Mouse (Mus musculus): ENCODE results near the gene Slc25a47. TPM values are rescaled to one million over a fixed set of nuclear protein-coding genes. Genes with fewer than 3 reads are reported as not detected.
A peak's percentile ranks its signal among the peaks of the same experiment; 100 is the strongest.

Gene Slc25a47
- polyA plus RNA-seq, 1 experiment, result 1.2 TPM

- no peaks in the 10 kb centered on the region for H3K9me3 ChIP-seq
- H3K4me1 ChIP-seq, result peaks cover 41% of the 10 kb centered on the region
- H3K4me3 ChIP-seq (replicated peaks), result no peak overlapping the region
- peaks cover 54% of the 10 kb centered on the region for H3K36me3 ChIP-seq (replicated peaks; ENCODE audit: low read length)
- no peak for TF ChIP-seq GATA1 (IDR thresholded peaks at IDR 0.05; ENCODE audit: borderline replicate concordance, low read length)
- TF ChIP-seq FLI1 (IDR thresholded peaks at IDR 0.05; ENCODE audit: low read length), result no peak
- no peaks in the 10 kb centered on the region for H3K27me3 ChIP-seq (replicated peaks)
These were observed 65.5 kb downstream of the Slc25a47 start for GRCm38 (mm10) chr12:108901346-108901745.

- H3K4me3 ChIP-seq (replicated peaks), result peak overlapping the region; percentile 8
- peaks cover 30% of the 10 kb centered on the region for H3K4me1 ChIP-seq
- no peaks in the 10 kb centered on the region for H3K27me3 ChIP-seq (replicated peaks)
- no peaks in the 10 kb centered on the region for H3K9me3 ChIP-seq
- TF ChIP-seq FLI1 (IDR thresholded peaks at IDR 0.05; ENCODE audit: low read length), result no peak
- no peak for TF ChIP-seq GATA1 (IDR thresholded peaks at IDR 0.05; ENCODE audit: borderline replicate concordance, low read length)
- peaks cover 49% of the 10 kb centered on the region for H3K36me3 ChIP-seq (replicated peaks; ENCODE audit: low read length)
These were observed 67.1 kb downstream of the Slc25a47 start for GRCm38 (mm10) chr12:108902940-108903339.

- peaks cover 46% of the 10 kb centered on the region for H3K36me3 ChIP-seq (replicated peaks; ENCODE audit: low read length)
These were observed 67.9 kb downstream of the Slc25a47 start for GRCm38 (mm10) chr12:108903600-108904275.

GRCm38 (mm10) chr12:108904276-108904653 lies 68.4 kb downstream of the Slc25a47 start:
- H3K9me3 ChIP-seq, result no peaks in the 10 kb centered on the region
- peaks cover 31% of the 10 kb centered on the region for H3K4me1 ChIP-seq
- H3K4me3 ChIP-seq (replicated peaks), result no peak overlapping the region
- peaks cover 43% of the 10 kb centered on the region for H3K36me3 ChIP-seq (replicated peaks; ENCODE audit: low read length)
- TF ChIP-seq FLI1 (IDR thresholded peaks at IDR 0.05; ENCODE audit: low read length), result no peak
- TF ChIP-seq GATA1 (IDR thresholded peaks at IDR 0.05; ENCODE audit: borderline replicate concordance, low read length), result no peak
- no peaks in the 10 kb centered on the region for H3K27me3 ChIP-seq (replicated peaks)

More at GRCm38 (mm10) chr12:108903600-108904275, 67.9 kb downstream of the Slc25a47 start:
- Histone ChIP-seq H3K9me3 (no peaks in the 10 kb centered on the region), H3K4me1 (peaks cover 31% of the 10 kb centered on the region), H3K27me3 (replicated peaks) (no peaks in the 10 kb centered on the region), H3K4me3 (replicated peaks) (no peak overlapping the region)
- no peak for TF ChIP-seq GATA1 (IDR thresholded peaks at IDR 0.05; ENCODE audit: borderline replicate concordance, low read length)
- TF ChIP-seq FLI1 (IDR thresholded peaks at IDR 0.05; ENCODE audit: low read length), result no peak

GRCm38 (mm10) chr12:108905620-108906302 lies 69.9 kb downstream of the Slc25a47 start:
- peaks cover 31% of the 10 kb centered on the region for H3K36me3 ChIP-seq (replicated peaks; ENCODE audit: low read length)
- no peaks in the 10 kb centered on the region for H3K27me3 ChIP-seq (replicated peaks)
- no peak overlapping the region for H3K4me3 ChIP-seq (replicated peaks)
- H3K4me1 ChIP-seq, result peaks cover 27% of the 10 kb centered on the region
- TF ChIP-seq FLI1 (IDR thresholded peaks at IDR 0.05; ENCODE audit: low read length) (no peak), GATA1 (IDR thresholded peaks at IDR 0.05; ENCODE audit: borderline replicate concordance, low read length) (no peak)
- no peaks in the 10 kb centered on the region for H3K9me3 ChIP-seq

GRCm38 (mm10) chr12:108906398-108906797 lies 70.6 kb downstream of the Slc25a47 start:
- TF ChIP-seq FLI1 (IDR thresholded peaks at IDR 0.05; ENCODE audit: low read length) (no peak), GATA1 (IDR thresholded peaks at IDR 0.05; ENCODE audit: borderline replicate concordance, low read length) (no peak)
- Histone ChIP-seq H3K9me3 (no peaks in the 10 kb centered on the region), H3K36me3 (replicated peaks; ENCODE audit: low read length) (peaks cover 29% of the 10 kb centered on the region), H3K4me1 (peaks cover 24% of the 10 kb centered on the region), H3K4me3 (replicated peaks) (no peak overlapping the region), H3K27me3 (replicated peaks) (no peaks in the 10 kb centered on the region)

Other genes with a start within 250 kb of the Slc25a47 start
- gene Degs2, start 133.7 kb upstream of the Slc25a47 start, polyA plus RNA-seq (2012; ENCODE audit: insufficient read depth, low replicate concordance), result not detected in 2 replicates
- gene Yy1, start 43.1 kb upstream of the Slc25a47 start, polyA plus RNA-seq (2012; ENCODE audit: insufficient read depth, low replicate concordance), result 16.0 and 25.6 TPM in 2 replicates
- 1.4 and 1.5 TPM in 2 replicates for gene Slc25a29, start 163 bp upstream of the Slc25a47 start, polyA plus RNA-seq (2012; ENCODE audit: insufficient read depth, low replicate concordance)
- 9.8 and 10.8 TPM in 2 replicates for gene Wdr25, start 57.6 kb downstream of the Slc25a47 start, polyA plus RNA-seq (2012; ENCODE audit: insufficient read depth, low replicate concordance)
- 22.4 and 33.8 TPM in 2 replicates for gene Wars, start 58.1 kb downstream of the Slc25a47 start, polyA plus RNA-seq (2012; ENCODE audit: insufficient read depth, low replicate concordance)
- 0.41 TPM in 1 of 2 replicates, not detected in the other for gene Begain, start 232.2 kb downstream of the Slc25a47 start, polyA plus RNA-seq (2012; ENCODE audit: insufficient read depth, low replicate concordance)